Mouse (Mus musculus): ENCODE results near the gene Epas1. TPM values are rescaled to one million over a fixed set of nuclear protein-coding genes. Genes with fewer than 3 reads are reported as not detected.

Gene Epas1
- polyA plus RNA-seq, 1 experiment: 28.0 TPM

- H3K4me3 ChIP-seq (replicated peaks; ENCODE audit: control insufficient read depth, low read depth, low read length): no peak overlapping the region
- 66% methylated on average over 11 of the region's 11 CpGs for WGBS
- H3K27ac ChIP-seq (ENCODE audit: control insufficient read depth, insufficient read depth, low read depth, low read length, poor library complexity): no peak overlapping the region
- no peaks in the 10 kb centered on the region for H3K4me1 ChIP-seq (ENCODE audit: control insufficient read depth, insufficient read depth, low read length)
- TF ChIP-seq POLR2A (IDR thresholded peaks at IDR 0.05; ENCODE audit: borderline replicate concordance, control insufficient read depth, low read depth, low read length) (no peak), CTCF (IDR thresholded peaks at IDR 0.05; ENCODE audit: control insufficient read depth, insufficient read depth, low read length) (no peak)
Measured at GRCm38 (mm10) chr17:86798951-86799350, 45.5 kb downstream of the Epas1 start.

GRCm38 (mm10) chr17:86800535-86800934 lies 47.0 kb downstream of the Epas1 start:
- TF ChIP-seq CTCF (IDR thresholded peaks at IDR 0.05; ENCODE audit: control insufficient read depth, insufficient read depth, low read length) (no peak), POLR2A (IDR thresholded peaks at IDR 0.05; ENCODE audit: borderline replicate concordance, control insufficient read depth, low read depth, low read length) (no peak)
- Histone ChIP-seq H3K4me3 (replicated peaks; ENCODE audit: control insufficient read depth, low read depth, low read length) (no peak overlapping the region), H3K4me1 (ENCODE audit: control insufficient read depth, insufficient read depth, low read length) (no peaks in the 10 kb centered on the region), H3K27ac (ENCODE audit: control insufficient read depth, insufficient read depth, low read depth, low read length, poor library complexity) (no peak overlapping the region)
- WGBS: 46% methylated on average over 12 of the region's 12 CpGs

- Histone ChIP-seq H3K4me3 (replicated peaks; ENCODE audit: control insufficient read depth, low read depth, low read length) (no peak overlapping the region), H3K4me1 (ENCODE audit: control insufficient read depth, insufficient read depth, low read length) (no peaks in the 10 kb centered on the region), H3K27ac (ENCODE audit: control insufficient read depth, insufficient read depth, low read depth, low read length, poor library complexity) (no peak overlapping the region)
- no peak for TF ChIP-seq POLR2A (IDR thresholded peaks at IDR 0.05; ENCODE audit: borderline replicate concordance, control insufficient read depth, low read depth, low read length)
- 80% methylated on average over 11 of the region's 11 CpGs for WGBS
Measured at GRCm38 (mm10) chr17:86801213-86801815, 47.8 kb downstream of the Epas1 start.

GRCm38 (mm10) chr17:86801876-86802275 lies 48.4 kb downstream of the Epas1 start:
- no peak overlapping the region for H3K4me3 ChIP-seq (replicated peaks; ENCODE audit: control insufficient read depth, low read depth, low read length)
- TF ChIP-seq CTCF (IDR thresholded peaks at IDR 0.05; ENCODE audit: control insufficient read depth, insufficient read depth, low read length) (no peak), POLR2A (IDR thresholded peaks at IDR 0.05; ENCODE audit: borderline replicate concordance, control insufficient read depth, low read depth, low read length) (no peak)
- no peaks in the 10 kb centered on the region for H3K4me1 ChIP-seq (ENCODE audit: control insufficient read depth, insufficient read depth, low read length)
- 27% methylated on average over 9 of the region's 9 CpGs for WGBS
- H3K27ac ChIP-seq (ENCODE audit: control insufficient read depth, insufficient read depth, low read depth, low read length, poor library complexity): no peak overlapping the region

GRCm38 (mm10) chr17:86802351-86802985 lies 49.0 kb downstream of the Epas1 start:
- H3K4me3 ChIP-seq (replicated peaks; ENCODE audit: control insufficient read depth, low read depth, low read length): no peak overlapping the region
- no peak overlapping the region for H3K27ac ChIP-seq (ENCODE audit: control insufficient read depth, insufficient read depth, low read depth, low read length, poor library complexity)
- no peaks in the 10 kb centered on the region for H3K4me1 ChIP-seq (ENCODE audit: control insufficient read depth, insufficient read depth, low read length)
- 39% methylated on average over 9 of the region's 9 CpGs for WGBS
- no peak for TF ChIP-seq CTCF (IDR thresholded peaks at IDR 0.05; ENCODE audit: control insufficient read depth, insufficient read depth, low read length)
- no peak for TF ChIP-seq POLR2A (IDR thresholded peaks at IDR 0.05; ENCODE audit: borderline replicate concordance, control insufficient read depth, low read depth, low read length)

GRCm38 (mm10) chr17:86803147-86803546 lies 49.6 kb downstream of the Epas1 start:
- no peak overlapping the region for H3K4me3 ChIP-seq (replicated peaks; ENCODE audit: control insufficient read depth, low read depth, low read length)
- H3K27ac ChIP-seq (ENCODE audit: control insufficient read depth, insufficient read depth, low read depth, low read length, poor library complexity): no peak overlapping the region
- no peak for TF ChIP-seq CTCF (IDR thresholded peaks at IDR 0.05; ENCODE audit: control insufficient read depth, insufficient read depth, low read length)
- TF ChIP-seq POLR2A (IDR thresholded peaks at IDR 0.05; ENCODE audit: borderline replicate concordance, control insufficient read depth, low read depth, low read length): no peak
- 82% methylated on average over 10 of the region's 10 CpGs for WGBS
- H3K4me1 ChIP-seq (ENCODE audit: control insufficient read depth, insufficient read depth, low read length): no peaks in the 10 kb centered on the region

GRCm38 (mm10) chr17:86803653-86804052 lies 50.2 kb downstream of the Epas1 start:
- TF ChIP-seq POLR2A (IDR thresholded peaks at IDR 0.05; ENCODE audit: borderline replicate concordance, control insufficient read depth, low read depth, low read length) (no peak), CTCF (IDR thresholded peaks at IDR 0.05; ENCODE audit: control insufficient read depth, insufficient read depth, low read length) (peak; percentile 39; the same call in 1 of the 2 replicates)
- WGBS: 67% methylated on average over 5 of the region's 5 CpGs
- no peak overlapping the region for H3K27ac ChIP-seq (ENCODE audit: control insufficient read depth, insufficient read depth, low read depth, low read length, poor library complexity)
- no peak overlapping the region for H3K4me3 ChIP-seq (replicated peaks; ENCODE audit: control insufficient read depth, low read depth, low read length)
- no peaks in the 10 kb centered on the region for H3K4me1 ChIP-seq (ENCODE audit: control insufficient read depth, insufficient read depth, low read length)

- Histone ChIP-seq H3K4me1 (ENCODE audit: control insufficient read depth, insufficient read depth, low read length) (no peaks in the 10 kb centered on the region), H3K27ac (ENCODE audit: control insufficient read depth, insufficient read depth, low read depth, low read length, poor library complexity) (no peak overlapping the region), H3K4me3 (replicated peaks; ENCODE audit: control insufficient read depth, low read depth, low read length) (no peak overlapping the region)
- WGBS: 11% methylated on average over 4 of the region's 4 CpGs
- no peak for TF ChIP-seq POLR2A (IDR thresholded peaks at IDR 0.05; ENCODE audit: borderline replicate concordance, control insufficient read depth, low read depth, low read length)
- TF ChIP-seq CTCF (IDR thresholded peaks at IDR 0.05; ENCODE audit: control insufficient read depth, insufficient read depth, low read length): no peak
Measured at GRCm38 (mm10) chr17:86812029-86812428, 58.5 kb downstream of the Epas1 start.

Measured in bone marrow, adult 2 months (tissue).